In the genomic region with DNA sequence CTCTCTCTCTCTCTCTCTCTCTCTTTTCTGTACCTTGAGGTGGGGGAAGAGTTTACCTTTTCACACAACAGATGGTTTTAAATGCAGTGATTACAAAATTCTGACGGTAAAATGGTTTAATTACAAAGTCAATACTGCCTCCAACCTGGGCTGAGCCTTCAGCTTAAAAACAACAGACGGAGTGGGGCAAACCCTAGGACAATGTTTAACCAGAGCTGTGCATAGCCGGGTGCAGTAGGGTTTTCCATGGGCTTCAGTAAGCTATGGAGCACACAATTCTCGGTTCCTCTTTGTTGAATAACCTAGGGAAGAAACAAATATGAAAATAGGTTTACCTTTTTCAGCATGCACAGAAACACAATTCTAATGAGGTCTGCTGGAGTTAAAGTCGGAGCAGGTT, we compare ENCODE assay signal across 15 mouse cellular contexts.
A peak's percentile ranks its signal among the peaks of the same experiment; 100 is the strongest.
DNase-seq lines count a peak whose midpoint lies in the region; ATAC-seq and TF ChIP-seq lines count a peak whose summit lies in the region.
"Had no signal": no experiment of that assay in that cellular context is flagged by ENCODE, and none has a peak within 500 bp of the region (broad histone marks: within the 10 kb centered on the region; RNA-seq: fewer than 3 reads in every experiment).

No protein-coding gene starts in this region.

- WGBS in intestine, embryonic 15.5 days, result 35% methylated on average over 5 of the region's 5 CpGs
- 31% methylated on average over 5 of the region's 5 CpGs for WGBS in kidney, adult 2 months
- 32% methylated on average over 5 of the region's 5 CpGs for WGBS in liver, embryonic 16.5 days (ENCODE audit: insufficient replicate concordance)

- peak; percentile 21 for DNase-seq in kidney, adult 2 months
- peak; percentile 13 to 36 for DNase-seq in kidney, postnatal 25 days
- no peak for DNase-seq in thymus, adult 18-20 months
- DNase-seq in spleen, postnatal 10 days (ENCODE audit: low spot score in 2 of 2), result no peak
- DNase-seq: adrenal gland, adult 2 months; cerebellum, adult 9-11 months; gastrocnemius, adult 2 months had no signal

- TF ChIP-seq CTCF in kidney, adult 2 months (conservative IDR thresholded peaks at IDR 0.05; ENCODE audit: insufficient read depth, insufficient read length, low read depth, low read length), result no peak

- no peaks in the 10 kb centered on the region for H3K9me3 ChIP-seq in intestine, embryonic 15.5 days
- no peaks in the 10 kb centered on the region for H3K9me3 ChIP-seq in liver, embryonic 16.5 days (replicated peaks; ENCODE audit: control insufficient read depth, low read length)
- H3K9me3 ChIP-seq: forebrain, embryonic 12.5 days; hindbrain, embryonic 15.5 days; limb, embryonic 13.5 days had no signal

- no peak for TF ChIP-seq POLR2A in kidney, adult 2 months (IDR thresholded peaks at IDR 0.05; ENCODE audit: low read depth, low read length)

- H3K27ac ChIP-seq in intestine, embryonic 15.5 days, result no peak overlapping the region
- H3K27ac ChIP-seq in kidney, adult 2 months (ENCODE audit: insufficient read depth, low read depth, low read length), result no peak overlapping the region
- H3K27ac ChIP-seq in liver, embryonic 16.5 days (ENCODE audit: low read length), result no peak overlapping the region
- H3K27ac ChIP-seq: forebrain, embryonic 12.5 days; gastrocnemius, adult 2 months; hindbrain, embryonic 15.5 days; limb, embryonic 13.5 days had no signal

- no peaks in the 10 kb centered on the region for H3K27me3 ChIP-seq in intestine, embryonic 15.5 days (replicated peaks)
- no peaks in the 10 kb centered on the region for H3K27me3 ChIP-seq in kidney, adult 2 months (replicated peaks; ENCODE audit: control insufficient read depth, insufficient read depth, low read length)
- H3K27me3 ChIP-seq in liver, embryonic 16.5 days (ENCODE audit: control insufficient read depth, insufficient read depth, low read depth, low read length), result no peaks in the 10 kb centered on the region
- H3K27me3 ChIP-seq: forebrain, embryonic 12.5 days; hindbrain, embryonic 15.5 days; limb, embryonic 13.5 days had no signal

- no peaks in the 10 kb centered on the region for H3K36me3 ChIP-seq in intestine, embryonic 15.5 days
- H3K36me3 ChIP-seq in kidney, adult 2 months (ENCODE audit: control insufficient read depth, insufficient read depth, low read length), result no peaks in the 10 kb centered on the region
- no peaks in the 10 kb centered on the region for H3K36me3 ChIP-seq in liver, embryonic 16.5 days (ENCODE audit: control insufficient read depth, insufficient read depth)
- H3K36me3 ChIP-seq: forebrain, embryonic 12.5 days; hindbrain, embryonic 15.5 days; limb, embryonic 13.5 days had no signal

- ATAC-seq in intestine, embryonic 15.5 days, result peak; percentile 87
- peak; percentile 90 for ATAC-seq in liver, embryonic 16.5 days (ENCODE audit: low read depth)
- ATAC-seq in monocyte, adult 5-6 weeks (replicated peaks; ENCODE audit: insufficient number of reproducible peaks, low FRiP score, low TSS enrichment, poor library complexity, severe bottlenecking), result no peak

- no peaks in the 10 kb centered on the region for H3K4me1 ChIP-seq in intestine, embryonic 15.5 days (replicated peaks)
- no peaks in the 10 kb centered on the region for H3K4me1 ChIP-seq in kidney, adult 2 months (ENCODE audit: control insufficient read depth, insufficient read depth, low read length)
- H3K4me1 ChIP-seq in liver, embryonic 16.5 days (ENCODE audit: control insufficient read depth, low read depth, low read length), result no peaks in the 10 kb centered on the region; the same call in 1 of the 2 replicates
- H3K4me1 ChIP-seq: forebrain, embryonic 12.5 days; hindbrain, embryonic 15.5 days; limb, embryonic 13.5 days had no signal

- no peak overlapping the region for H3K9ac ChIP-seq in intestine, embryonic 15.5 days
- H3K9ac ChIP-seq in liver, embryonic 16.5 days (ENCODE audit: low read depth, low read length), result no peak overlapping the region
- H3K9ac ChIP-seq: forebrain, embryonic 12.5 days; hindbrain, embryonic 15.5 days; limb, embryonic 13.5 days had no signal

- no peak overlapping the region for H3K4me2 ChIP-seq in intestine, embryonic 15.5 days (replicated peaks)
- H3K4me2 ChIP-seq in liver, embryonic 16.5 days (ENCODE audit: low read depth, low read length), result no peak overlapping the region
- H3K4me2 ChIP-seq: forebrain, embryonic 12.5 days; heart, embryonic 11.5 days; hindbrain, embryonic 15.5 days; limb, embryonic 13.5 days; midbrain, embryonic 11.5 days had no signal

- H3K4me3 ChIP-seq in intestine, embryonic 15.5 days (replicated peaks), result no peak overlapping the region
- no peak overlapping the region for H3K4me3 ChIP-seq in kidney, adult 2 months (ENCODE audit: insufficient read depth, low read depth, low read length)
- no peak overlapping the region for H3K4me3 ChIP-seq in liver, embryonic 16.5 days (ENCODE audit: low read depth, low read length)
- H3K4me3 ChIP-seq: forebrain, embryonic 12.5 days; gastrocnemius, adult 2 months; hindbrain, embryonic 15.5 days; limb, embryonic 13.5 days had no signal

Comparison
In these comparisons a context has a peak if more than half of its experiments do, and no peak if none do; other contexts are left out.
1. DNase-seq: peak in kidney, adult 2 months (single experiment) and kidney, postnatal 25 days (2 of 2); none in thymus, adult 18-20 months (0 of 2) and spleen, postnatal 10 days (0 of 2).